Mouse (Mus musculus) spleen, adult 12 weeks (tissue): ENCODE data around the gene Plcxd2.

Experiments
- DNase-seq: peaks from one replicate; pipeline ENCODE4 v3.0.0; 2022; ENCODE audit warnings: low spot score

Plcxd2 gene

DNA sequence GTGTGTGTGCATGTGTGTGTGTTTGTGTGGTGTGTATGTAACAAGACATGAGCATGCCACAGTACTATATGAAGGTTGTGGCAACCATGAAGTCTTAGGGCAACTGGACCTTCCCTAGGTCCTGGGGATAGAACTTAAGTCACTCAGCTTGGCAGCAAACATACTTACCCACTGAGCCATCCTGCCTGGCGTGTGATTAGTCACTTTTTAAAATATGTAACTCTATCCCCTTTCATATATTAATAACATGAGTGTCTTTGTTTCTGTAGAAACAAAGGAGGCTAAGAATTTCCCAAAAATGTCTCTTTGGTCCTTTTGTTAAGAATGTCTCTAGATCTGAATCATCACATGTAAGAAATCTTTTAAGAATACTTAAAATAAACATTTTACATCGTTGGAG, 72.6 kb downstream of the Plcxd2 start:
- DNase-seq = no peak

DNA sequence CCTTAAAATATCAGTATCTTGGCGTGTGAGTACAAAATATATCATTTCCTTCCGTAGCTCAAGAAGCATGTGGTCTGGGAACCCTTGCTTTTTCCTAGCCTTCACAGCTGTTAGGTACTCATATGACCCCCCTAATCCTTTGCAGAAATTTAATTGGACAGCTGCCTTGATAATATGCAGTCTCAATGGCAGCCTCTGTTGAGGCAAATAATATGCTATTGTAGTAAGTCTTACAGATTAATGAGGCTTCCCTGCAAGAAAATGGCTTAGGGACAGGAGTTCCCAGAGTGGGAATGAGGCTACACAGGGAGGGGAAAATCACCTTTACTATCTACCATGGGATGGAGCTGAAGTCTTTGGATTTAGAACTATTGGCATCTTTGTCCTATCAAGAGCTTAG, 73.5 kb downstream of the Plcxd2 start:
- DNase-seq = no peak

DNA sequence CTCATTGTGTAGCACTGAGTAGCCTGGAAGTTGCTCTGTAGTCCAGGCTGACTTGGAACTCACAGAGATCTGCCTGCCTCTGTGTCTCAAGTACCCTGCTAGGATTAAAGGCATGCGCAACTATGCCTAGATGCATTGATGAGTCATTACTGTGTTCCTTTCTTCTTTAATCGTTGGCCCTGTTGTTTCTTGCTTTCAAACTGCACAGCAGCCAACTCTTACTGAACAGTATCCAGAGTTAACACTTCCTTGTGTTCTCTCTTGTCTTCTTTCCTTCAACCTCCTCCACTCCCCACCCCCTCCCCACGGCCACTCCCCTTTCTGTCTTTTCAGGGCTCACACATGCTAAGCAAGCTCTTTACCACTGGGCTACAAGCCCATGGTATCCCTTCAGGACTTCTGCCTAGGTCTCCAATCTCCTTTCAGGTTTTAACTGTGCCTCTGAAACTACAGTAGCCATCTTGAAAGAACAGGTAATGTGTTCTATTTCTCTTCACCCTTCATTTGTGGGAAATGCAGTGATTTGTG, 74.0 kb downstream of the Plcxd2 start:
- no peak for DNase-seq

DNA sequence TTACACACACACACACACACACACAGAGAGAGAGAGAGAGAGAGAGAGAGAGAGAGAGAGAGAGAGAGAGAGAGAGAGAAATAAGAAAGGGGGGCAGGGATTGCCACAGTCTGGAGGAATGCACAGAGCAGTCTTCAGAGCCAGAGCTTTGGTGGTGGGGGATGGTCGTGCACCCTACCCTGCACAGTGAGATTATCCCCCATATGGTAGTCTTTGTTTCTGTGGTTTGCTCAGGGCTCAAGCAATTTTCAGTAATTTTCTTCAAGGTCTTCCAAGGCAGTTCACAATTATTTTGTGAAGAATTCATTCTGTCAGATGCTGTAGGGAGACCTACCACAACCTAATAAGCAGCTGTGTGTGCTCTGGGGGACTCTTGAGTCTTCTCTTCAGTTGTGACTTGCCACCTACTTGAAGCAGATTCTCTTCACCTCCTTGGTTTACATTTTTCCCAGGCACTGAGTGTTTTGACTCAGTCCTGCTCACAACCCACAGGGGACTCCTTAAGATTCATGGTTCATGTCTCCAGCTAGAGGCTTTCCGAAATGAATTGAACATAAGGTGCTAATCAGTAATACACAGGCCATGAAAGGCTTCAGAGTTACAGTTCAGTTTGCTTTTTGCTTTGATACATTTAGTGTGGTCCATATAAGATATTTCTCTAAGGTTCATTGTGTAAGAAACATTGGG, 75.2 kb downstream of the Plcxd2 start:
- DNase-seq = no peak

DNA sequence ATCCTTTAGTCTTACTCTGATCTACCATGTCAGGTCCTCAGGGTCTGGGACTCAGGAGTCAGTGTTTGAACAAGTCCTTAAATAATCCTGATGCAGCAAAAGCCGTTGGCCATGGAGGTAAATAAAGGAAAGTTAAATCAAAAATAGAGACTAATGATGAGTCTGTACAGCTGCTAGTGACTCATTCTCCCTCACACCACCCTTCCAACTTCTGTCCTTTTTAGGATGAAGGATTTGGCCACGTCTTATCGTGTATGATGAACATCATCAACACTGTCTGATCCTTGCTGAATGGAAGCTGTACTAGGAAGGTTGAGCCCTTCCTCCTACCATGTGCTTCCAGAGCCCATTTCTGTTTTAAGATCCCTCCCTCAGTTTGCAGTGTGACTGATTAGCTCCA, 79.7 kb downstream of the Plcxd2 start:
- DNase-seq = no peak

DNA sequence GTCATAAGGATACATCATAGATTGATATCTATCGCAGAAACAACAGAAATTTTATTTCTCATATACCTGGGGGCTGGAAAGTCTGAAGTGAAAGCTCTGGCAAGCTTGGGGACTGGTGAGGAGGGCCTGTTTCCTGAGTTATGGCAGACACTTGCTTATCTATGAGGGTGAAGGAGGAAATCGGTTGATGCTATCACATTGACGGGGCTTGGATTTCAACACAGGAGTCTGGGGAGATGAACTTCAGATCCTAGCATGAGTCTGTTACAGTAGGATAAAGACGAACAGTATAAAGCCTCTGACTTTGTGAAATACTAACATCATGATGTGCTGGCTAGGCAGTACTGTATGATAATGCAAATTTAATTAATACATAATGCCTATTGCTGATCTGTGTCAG, 81.9 kb downstream of the Plcxd2 start:
- DNase-seq = no peak

DNA sequence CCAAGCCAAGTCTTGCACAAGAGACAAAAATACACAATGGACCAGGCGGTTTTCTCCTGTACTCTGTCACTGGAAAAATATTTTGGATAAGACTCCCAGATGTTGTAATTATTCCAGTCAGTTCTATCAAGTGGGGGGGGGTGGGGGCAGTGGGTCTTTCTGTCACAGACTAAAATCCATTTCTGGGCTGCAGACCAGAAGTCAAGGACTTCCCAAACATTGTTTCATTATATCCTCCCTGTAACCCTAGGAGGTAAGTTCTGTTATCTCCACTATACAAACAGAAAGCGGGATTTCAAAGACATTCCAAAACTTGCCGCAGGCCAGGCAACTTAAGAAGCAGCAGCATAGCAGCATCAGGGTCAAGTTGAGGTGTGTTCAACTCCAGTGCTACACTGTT, 82.4 kb downstream of the Plcxd2 start:
- no peak for DNase-seq

DNA sequence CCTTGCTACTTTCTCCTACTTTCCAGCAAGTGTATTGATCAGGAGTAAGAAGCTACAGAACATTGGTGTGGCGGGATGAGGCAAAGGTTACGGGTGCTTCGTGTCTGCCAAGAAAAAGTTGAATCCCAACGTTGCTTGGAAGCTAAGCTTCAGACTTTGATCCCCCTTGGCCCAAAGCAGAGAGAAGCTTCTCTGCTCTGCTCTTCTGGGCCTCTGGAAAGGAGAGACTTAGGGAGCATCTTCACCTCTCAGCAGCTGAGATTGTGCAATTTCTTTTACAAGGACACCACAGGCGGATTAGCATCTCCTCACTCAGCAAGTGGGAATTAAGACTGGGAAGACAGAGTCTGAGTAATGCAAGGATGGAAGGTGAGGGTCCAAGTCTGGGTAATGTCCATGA, 83.1 kb downstream of the Plcxd2 start:
- DNase-seq = no peak

DNA sequence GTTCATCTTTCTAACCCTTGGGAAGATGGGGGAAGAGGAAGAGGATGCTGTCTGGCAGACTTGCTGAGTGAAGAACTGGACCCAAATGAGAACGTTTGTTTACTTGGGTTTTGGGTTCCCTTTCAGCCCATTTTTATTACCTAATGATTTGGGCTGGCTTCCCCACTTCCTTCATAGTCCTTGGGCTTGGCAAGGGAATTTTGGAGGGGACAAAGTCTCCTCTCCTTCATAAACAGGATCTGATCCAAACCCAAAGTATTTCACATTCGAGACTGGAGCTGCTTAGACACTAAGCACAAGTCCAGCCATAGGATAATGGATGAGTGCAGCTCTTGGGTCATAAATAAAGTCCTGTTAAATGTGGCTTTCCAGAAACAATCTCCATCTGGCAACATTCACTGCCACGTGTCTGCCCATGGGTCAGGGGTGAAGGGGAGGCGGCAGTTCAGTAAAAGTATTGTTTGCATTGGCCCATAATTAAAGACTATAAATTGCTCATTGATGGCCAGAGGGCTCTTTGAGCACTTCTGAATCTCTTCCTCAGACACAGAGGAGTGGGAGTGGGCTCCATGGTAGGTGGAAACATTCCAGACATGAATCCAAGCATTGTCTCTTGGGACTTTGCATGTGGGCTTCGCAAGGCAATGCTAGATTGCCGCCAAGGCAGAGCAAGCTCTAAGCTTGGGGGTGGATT, 86.1 kb downstream of the Plcxd2 start:
- no peak for DNase-seq

DNA sequence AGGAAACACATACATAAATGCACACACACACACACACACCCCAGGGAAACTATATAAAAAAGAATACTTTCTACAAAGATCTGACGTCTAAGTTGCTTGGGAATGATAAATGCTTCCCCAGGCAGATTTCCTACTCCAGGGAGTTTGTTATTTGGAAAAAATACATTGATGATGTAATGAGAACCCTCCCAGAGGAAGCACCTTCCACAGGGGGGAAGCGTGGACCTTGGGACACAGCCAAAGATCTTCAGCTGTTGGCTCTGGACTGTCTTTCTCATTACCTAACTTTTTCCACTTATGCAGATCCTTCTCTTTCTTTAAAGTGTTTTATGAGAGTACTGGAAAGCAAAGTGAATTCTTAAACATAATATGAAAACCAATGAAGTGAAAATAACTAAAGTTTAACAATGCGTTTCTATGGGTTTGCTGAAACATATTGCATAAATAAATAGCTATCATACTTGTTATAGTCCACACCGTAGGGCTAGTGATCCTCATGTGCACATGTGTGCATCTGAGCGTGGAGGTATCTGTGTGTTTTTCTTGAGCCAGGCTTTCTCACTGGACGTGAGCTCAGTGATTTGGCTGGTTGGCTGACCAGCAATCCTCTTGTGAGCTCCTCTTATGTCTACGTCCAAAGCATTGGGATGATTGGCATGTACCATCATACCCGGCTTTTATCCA, 87.3 kb downstream of the Plcxd2 start:
- DNase-seq = no peak

DNA sequence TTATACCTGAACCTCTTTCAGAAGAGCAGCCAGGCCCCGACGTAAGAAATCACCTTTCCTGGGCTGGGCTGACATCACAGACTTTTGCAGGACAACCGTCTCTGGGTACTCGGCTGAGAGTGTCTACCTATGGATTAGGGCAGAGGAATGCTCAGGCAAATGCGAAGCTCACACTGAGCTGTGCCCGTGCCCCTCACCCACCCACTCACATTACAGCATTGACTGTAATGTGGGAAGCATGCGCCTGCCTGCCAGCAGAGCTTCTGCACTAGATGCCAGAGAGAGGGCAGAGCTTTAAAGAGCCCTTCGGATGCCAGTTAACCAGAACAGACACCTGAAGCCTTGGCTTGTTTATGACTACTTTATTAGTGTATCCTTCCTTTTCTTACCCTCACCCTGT, 90.4 kb downstream of the Plcxd2 start:
- no peak for DNase-seq
